Mouse (Mus musculus) heart, embryonic 10.5 days (tissue): Measurements from ENCODE around the gene Spred3. TPM values are rescaled to one million over a fixed set of nuclear protein-coding genes. Genes with fewer than 3 reads are reported as not detected.
A peak's percentile ranks its signal among the peaks of the same experiment; 100 is the strongest.
"Not testable (repeated sequence)": the region's sequence is repeated elsewhere in the genome, so short reads cannot be mapped to it uniquely, and the experiment has no call there.

Experiments
- DNase-seq: peaks from one replicate; pipeline ENCODE4 v3.0.0-alpha.2; 2017; ENCODE audit warnings: low spot score
- H3K27ac ChIP-seq: fragments of 300-500 bp; sonication (generic); 2 replicates; pipeline ENCODE4 v1.5.1; 2016; ENCODE audit warnings: mild to moderate bottlenecking
- H3K27me3 ChIP-seq: fragments of 300-500 bp; sonication (generic); 2 replicates; pipeline ENCODE4 v1.6.1; 2016; ENCODE audit warnings: mild to moderate bottlenecking; ENCODE audit not compliant: poor library complexity, insufficient read depth, severe bottlenecking
- H3K36me3 ChIP-seq: fragments of 300-500 bp; sonication (generic); 2 replicates; pipeline ENCODE4 v1.6.1; 2016; ENCODE audit warnings: mild to moderate bottlenecking, moderate library complexity
- H3K4me1 ChIP-seq: fragments of 300-500 bp; sonication (generic); 2 replicates; pipeline ENCODE4 v1.6.1; 2016; ENCODE audit warnings: mild to moderate bottlenecking
- H3K4me3 ChIP-seq: fragments of 300-500 bp; sonication (generic); 2 replicates; pipeline ENCODE4 v1.5.1; 2016; ENCODE audit warnings: mild to moderate bottlenecking, moderate library complexity
- H3K9me3 ChIP-seq: fragments of 300-500 bp; sonication (generic); 2 replicates; pipeline ENCODE4 v1.6.1; 2016; ENCODE audit warnings: mild to moderate bottlenecking, moderate library complexity
- WGBS: fragments of 180-500 bp; shearing (Covaris S2); methylation state at CpG from one replicate; pipeline ENCODE4 v1.1.7; 2016; 5-methylcytosine and 5-hydroxymethylcytosine counted together
- polyA plus RNA-seq: library from polyadenylated mRNA; unstranded; fragments of >200 nt; fragmentation: Nextera tagmentation; extraction: Ambion mirVana; gene quantifications from 2 replicates; pipeline ENCODE4 v1.2.1, GENCODE M21; 2016

The Spred3 gene
- polyA plus RNA-seq, 1 experiment from 2014 or later = 2.7 TPM

DNA sequence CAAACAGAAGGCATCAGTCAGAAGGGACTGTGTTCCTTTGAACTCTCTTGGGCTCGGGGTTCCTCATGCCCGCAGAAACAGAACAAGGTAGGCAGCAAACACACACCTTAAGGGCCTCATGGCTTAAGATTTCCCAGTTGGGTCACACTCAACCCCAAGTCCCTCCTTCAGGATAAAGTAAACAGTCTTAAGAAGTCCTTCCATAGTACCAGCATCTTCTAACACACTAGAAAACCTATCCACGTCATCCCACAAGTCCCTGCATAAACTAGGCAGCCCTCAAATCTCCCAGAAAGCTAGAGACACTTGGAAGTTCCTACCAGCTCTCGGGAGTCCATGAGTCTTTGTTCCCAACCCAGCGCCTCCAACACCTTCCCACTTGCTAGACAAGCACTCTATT lies 7.9 kb downstream of the Spred3 start:
- Histone ChIP-seq H3K36me3 (peaks cover 4% of the 10 kb centered on the region; the same call in 1 of the 2 replicates), H3K27ac (no peak overlapping the region), H3K27me3 (peaks cover 50% of the 10 kb centered on the region), H3K4me1 (peaks cover 16% of the 10 kb centered on the region), H3K9me3 (no peaks in the 10 kb centered on the region), H3K4me3 (no peak overlapping the region)
- no peak for DNase-seq
- 59% methylated on average over 5 of the region's 5 CpGs for WGBS

DNA sequence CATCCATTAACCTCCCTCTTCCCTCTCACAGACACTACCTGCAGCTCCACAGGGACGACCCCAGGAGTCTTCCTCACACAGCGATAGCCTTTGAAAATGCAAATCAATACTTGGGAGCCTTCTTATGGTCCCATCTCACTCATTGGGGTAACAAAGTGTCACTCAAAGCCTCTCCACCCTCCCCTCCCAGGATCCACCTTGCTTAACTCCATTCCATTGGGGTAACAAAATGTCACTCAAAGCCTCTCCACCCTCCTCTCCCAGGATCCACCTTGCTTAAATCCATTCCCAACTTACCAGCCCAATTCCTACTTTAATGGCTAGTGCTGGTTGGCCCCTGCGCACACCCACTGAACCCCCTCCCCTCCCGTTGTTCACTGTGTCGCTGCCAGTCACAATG lies 11.9 kb downstream of the Spred3 start:
- WGBS = 2% methylated on average over 5 of the region's 5 CpGs

DNA sequence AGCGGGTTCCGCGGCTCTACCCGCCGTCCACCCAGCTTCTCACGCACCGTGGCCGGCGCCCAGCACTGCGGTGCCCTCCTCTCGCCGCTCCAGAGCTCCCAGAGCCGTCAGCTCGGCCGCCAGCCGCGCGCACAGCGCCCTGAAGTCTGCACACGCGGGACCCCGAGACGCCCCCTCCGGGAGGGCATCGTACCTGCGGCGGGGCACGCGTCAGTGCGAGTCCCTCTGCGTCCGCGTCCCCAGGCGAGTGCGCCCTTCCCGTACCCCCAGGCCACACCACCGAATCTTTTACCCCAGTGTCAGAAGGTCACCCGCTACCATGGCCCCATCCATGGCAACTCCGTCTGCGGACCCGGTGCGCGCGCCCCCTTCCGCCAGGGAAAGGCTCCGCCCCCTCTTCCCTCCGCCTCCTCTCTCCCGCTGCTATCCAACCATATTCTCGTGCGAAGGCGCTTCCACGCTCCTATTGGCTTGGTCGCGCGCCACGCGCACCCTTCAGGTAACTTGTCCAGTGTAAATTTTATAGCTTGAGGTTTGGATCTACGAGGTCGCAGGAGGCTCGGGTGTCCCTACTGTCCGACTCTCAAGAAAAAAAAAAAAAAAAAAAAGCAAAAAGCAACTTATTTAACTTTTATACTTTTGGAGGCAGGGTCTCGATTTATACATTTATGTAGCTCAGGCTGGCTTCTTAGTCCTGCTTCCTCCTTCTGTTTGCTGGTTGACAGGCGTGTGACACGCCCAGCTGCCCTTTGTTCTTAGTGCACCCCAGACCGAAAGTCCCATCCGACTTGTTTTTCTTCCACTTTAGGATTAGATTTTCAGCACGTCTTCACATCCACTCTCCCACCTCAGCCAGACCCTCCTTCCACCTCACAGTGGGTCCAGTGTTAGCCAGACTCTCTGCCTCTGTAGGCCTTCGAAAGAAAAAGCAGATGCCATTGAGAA lies 14.1 kb downstream of the Spred3 start, which contains the start of gene Fam98c:
Fam98c (minus strand) TSS at position 397 of the 945 bp plus-strand sequence.
- Histone ChIP-seq H3K27ac (peak within 1 kb of the TSS; percentile 92), H3K4me1 (peaks cover 8% of the 10 kb centered on the region), H3K4me3 (peak within 1 kb of the TSS; percentile 96), H3K36me3 (peaks cover 6% of the 10 kb centered on the region; the same call in 1 of the 2 replicates), H3K9me3 (peaks cover 5% of the 10 kb centered on the region; the same call in 1 of the 2 replicates), H3K27me3 (peaks cover 56% of the 10 kb centered on the region)
- DNase-seq = peak; percentile 93
- WGBS = 3% methylated on average over 68 of the region's 68 CpGs

More for the DNA sequence above, 11.9 kb downstream of the Spred3 start:
- peaks cover 24% of the 10 kb centered on the region for H3K4me1 ChIP-seq
- H3K36me3 ChIP-seq = peaks cover 10% of the 10 kb centered on the region; the same call in 1 of the 2 replicates
- H3K4me3 ChIP-seq = no peak overlapping the region
- no peak for DNase-seq
- peaks cover 5% of the 10 kb centered on the region; the same call in 1 of the 2 replicates for H3K9me3 ChIP-seq
- H3K27me3 ChIP-seq = peaks cover 59% of the 10 kb centered on the region
- no peak overlapping the region for H3K27ac ChIP-seq

DNA sequence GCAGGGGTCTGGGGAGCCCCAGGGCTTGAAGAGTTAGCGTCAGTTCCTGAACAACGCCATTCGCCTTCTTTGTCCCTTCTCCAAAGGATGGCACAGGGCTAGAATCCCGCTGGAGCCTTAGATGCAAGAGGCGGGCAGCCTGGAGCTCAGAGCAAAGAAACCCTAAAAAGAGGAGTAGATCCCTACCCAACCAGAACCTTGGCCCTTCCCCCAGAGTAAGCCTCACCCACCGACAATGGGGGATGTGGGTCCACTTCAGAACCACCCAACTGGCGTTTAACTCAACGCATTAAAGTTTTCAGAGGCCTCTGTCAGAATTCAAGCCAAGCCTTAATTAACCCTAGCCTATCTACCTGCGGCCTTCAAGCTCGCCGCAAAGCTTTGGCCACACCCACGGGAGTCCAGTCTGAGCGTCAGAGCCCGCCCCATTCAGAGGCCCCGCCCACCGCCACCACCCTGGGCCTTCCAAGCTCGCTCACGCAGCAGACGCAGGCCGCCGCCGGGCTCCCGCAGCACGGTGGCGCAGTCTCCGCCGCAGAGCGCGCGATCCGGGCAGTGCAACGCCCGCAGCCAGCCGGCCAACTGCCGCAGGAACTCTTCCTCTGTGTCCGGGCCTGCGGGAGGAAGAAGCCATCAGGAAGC lies 14.9 kb downstream of the Spred3 start:
- peak overlapping the region; percentile 92 for H3K27ac ChIP-seq
- peaks cover 50% of the 10 kb centered on the region for H3K27me3 ChIP-seq
- peaks cover 5% of the 10 kb centered on the region; the same call in 1 of the 2 replicates for H3K9me3 ChIP-seq
- H3K36me3 ChIP-seq = peaks cover 6% of the 10 kb centered on the region; the same call in 1 of the 2 replicates
- peak; percentile 91 for DNase-seq
- 7% methylated on average over 37 of the region's 37 CpGs for WGBS
- H3K4me1 ChIP-seq = peaks cover 8% of the 10 kb centered on the region
- H3K4me3 ChIP-seq = peak overlapping the region; percentile 96

DNA sequence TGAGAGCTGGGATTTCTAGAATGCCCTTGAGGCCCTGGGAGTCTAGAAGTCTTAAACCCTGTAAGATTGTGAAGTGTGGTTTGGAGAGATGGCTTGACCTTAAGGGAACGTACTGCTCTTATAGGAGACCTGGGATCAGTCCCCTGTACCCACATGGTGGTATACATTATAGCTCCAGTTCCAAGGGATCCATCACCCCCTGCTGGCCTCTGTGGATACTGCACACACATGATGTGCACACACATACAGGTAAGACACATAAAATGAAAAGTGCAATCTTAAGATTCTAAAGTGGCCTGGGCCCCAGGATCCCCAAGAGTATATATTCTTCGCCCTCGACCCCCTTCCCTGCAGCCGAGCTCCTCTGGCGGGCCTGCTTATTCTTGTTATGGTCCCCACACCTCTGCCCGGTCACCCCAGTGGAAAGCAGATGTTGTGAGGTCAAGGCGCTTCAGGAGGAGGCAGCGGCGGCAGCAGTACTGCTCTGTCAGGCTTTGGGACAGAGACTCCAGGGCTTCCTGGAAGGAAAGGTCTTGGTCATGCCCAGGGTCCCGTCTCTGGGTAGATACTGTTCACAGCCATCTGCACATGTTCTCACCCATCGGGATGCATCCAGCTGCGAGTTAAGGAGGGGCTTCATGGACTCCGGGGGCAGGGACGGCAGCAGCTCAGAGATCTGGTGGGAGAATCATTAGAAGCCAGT lies 16.0 kb downstream of the Spred3 start:
- Histone ChIP-seq H3K4me3 (no peak overlapping the region), H3K36me3 (peaks cover 6% of the 10 kb centered on the region; the same call in 1 of the 2 replicates), H3K9me3 (peaks cover 5% of the 10 kb centered on the region; the same call in 1 of the 2 replicates), H3K27ac (no peak overlapping the region), H3K4me1 (peaks cover 8% of the 10 kb centered on the region), H3K27me3 (peaks cover 44% of the 10 kb centered on the region)
- WGBS = 92% methylated on average over 14 of the region's 14 CpGs
- DNase-seq = no peak

DNA sequence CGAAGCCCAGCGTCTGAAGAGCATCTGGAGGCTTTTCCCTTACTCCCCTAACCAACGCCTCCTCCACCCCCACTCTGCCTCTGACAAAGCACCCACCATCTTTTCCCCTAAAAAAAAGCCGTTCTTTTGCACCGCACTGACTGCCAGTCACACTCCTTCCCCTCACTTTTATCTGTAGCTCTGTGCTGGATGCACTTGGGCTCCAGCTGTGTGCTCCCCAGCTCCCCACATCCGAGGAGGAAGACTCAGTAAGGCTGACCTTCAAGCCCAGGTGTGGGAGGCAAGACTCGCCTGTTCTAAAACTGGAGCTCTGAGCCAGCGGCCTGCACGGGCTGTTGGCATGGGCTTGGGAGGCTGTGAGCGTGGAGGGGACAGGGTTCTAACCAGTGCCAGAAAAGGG lies 18.7 kb downstream of the Spred3 start:
- H3K27me3 ChIP-seq = peaks cover 24% of the 10 kb centered on the region; the same call in 1 of the 2 replicates
- H3K4me1 ChIP-seq = peaks cover 8% of the 10 kb centered on the region
- no peak for DNase-seq
- peaks cover 5% of the 10 kb centered on the region; the same call in 1 of the 2 replicates for H3K9me3 ChIP-seq
- 63% methylated on average over 10 of the region's 10 CpGs for whole genome bisulfite sequencing
- H3K4me3 ChIP-seq = no peak overlapping the region
- no peak overlapping the region for H3K27ac ChIP-seq
- H3K36me3 ChIP-seq = peaks cover 6% of the 10 kb centered on the region; the same call in 1 of the 2 replicates

DNA sequence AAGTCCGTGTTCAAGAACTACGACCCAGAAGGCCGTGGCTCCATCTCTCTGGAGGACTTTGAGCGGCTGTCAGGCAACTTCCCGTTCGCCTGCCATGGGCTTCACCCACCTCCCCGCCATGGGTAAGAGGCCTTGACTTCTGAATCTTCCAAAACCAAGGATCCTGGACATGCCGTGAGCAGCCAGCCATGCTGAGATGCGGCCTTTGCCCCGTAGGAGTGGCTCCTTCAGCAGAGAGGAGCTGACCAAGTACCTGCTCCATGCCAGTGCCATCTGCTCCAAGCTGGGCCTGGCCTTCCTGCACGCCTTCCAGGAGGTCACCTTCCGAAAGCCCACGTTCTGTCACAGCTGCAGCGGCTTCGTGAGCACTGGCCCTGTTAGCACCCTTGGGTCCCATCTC lies 21.4 kb downstream of the Spred3 start:
- Histone ChIP-seq H3K4me1 (no peaks in the 10 kb centered on the region), H3K27me3 (peaks cover 12% of the 10 kb centered on the region; the same call in 1 of the 2 replicates), H3K4me3 (no peak overlapping the region), H3K9me3 (no peaks in the 10 kb centered on the region), H3K27ac (no peak overlapping the region), H3K36me3 (no peaks in the 10 kb centered on the region)
- 83% methylated on average over 15 of the region's 15 CpGs for WGBS
- no peak for DNase-seq

DNA sequence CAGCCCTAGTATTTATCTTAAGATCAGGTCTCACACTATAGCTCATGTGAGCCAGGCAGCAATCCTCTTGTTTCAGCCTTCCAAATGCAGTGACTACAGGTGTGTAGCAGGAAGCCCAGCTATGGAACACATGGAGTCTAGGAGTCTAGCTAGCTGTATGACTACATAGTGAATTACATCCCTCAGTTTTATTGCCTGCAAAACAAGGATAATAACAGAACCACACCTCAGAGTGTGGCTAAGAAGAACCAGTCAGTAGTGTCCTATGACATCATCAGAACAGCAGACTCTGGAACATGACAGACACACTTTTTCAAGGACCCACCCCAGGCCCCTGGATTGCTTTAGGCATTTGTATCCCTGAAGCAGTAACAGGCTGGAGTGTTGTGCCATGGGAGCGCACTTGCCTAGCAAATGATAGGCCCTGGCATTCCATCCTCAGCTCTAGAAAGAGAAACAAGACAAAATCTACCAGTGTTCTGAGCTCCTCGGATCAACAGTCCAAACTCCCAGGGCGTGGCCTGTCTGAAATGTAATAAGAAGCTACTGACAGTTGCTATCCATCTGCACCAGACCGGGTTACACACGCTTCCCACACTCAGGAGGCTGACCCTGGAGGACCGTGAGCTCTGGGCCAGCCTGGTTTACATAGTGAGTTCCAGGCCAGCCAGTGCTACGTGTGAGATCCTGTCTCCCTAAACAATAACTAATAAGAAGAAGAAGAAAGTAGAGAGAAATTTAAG lies 23.4 kb downstream of the Spred3 start:
- whole genome bisulfite sequencing = 82% methylated on average over 7 of the region's 7 CpGs
- Histone ChIP-seq H3K4me3 (no peak overlapping the region), H3K9me3 (no peaks in the 10 kb centered on the region), H3K36me3 (no peaks in the 10 kb centered on the region), H3K27ac (no peak overlapping the region), H3K27me3 (peaks cover 9% of the 10 kb centered on the region; the same call in 1 of the 2 replicates), H3K4me1 (no peaks in the 10 kb centered on the region)
- no peak for DNase-seq

DNA sequence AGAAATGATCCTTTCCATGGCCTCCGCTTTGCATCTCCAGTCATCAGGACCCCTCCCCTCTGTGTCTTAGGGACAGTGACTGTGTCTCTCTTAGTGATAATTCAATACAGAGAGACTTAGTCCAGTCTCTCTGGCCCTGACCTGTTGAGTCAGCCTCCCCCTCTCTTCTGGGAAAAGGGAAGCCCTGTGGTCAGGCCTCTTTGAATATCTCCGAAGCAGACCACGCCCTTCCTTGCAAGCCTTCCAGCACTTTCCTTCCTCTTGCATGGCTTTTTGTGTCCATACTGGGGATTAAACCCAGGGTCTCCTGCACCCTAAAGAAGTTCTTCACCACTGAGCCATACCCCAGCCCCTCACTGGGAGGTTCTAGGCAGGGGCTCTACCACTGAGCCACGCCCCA lies 26.2 kb downstream of the Spred3 start:
- Histone ChIP-seq H3K4me3 (no peak overlapping the region), H3K36me3 (no peaks in the 10 kb centered on the region), H3K4me1 (no peaks in the 10 kb centered on the region), H3K9me3 (no peaks in the 10 kb centered on the region), H3K27me3 (no peaks in the 10 kb centered on the region; the same call in 1 of the 2 replicates), H3K27ac (no peak overlapping the region)
- DNase-seq = no peak
- WGBS = 87% methylated on average over 4 of the region's 4 CpGs

DNA sequence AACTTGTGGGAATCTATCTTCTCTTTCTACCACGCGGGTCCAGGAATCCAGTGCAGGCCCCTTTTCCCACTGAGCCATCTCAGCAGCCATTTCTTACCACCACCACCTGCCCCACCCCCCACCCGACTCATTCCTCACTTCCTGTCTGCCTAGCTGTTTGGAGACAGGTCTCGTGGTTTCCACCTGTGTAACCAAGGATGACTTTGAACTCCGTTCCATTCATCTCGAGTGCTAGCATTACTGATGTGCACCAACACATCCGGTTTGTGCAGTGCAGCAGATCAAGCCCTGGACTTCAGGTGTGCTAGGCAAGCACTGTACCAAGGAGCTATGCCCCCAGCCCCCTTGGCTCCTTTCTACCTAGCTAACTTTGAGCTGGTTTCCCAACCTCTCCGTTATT lies 28.8 kb downstream of the Spred3 start:
- Histone ChIP-seq H3K27me3 (peaks cover 9% of the 10 kb centered on the region), H3K9me3 (no peaks in the 10 kb centered on the region), H3K4me3 (no peak overlapping the region), H3K36me3 (no peaks in the 10 kb centered on the region), H3K4me1 (no peaks in the 10 kb centered on the region), H3K27ac (no peak overlapping the region)
- no peak for DNase-seq
- WGBS = 80% methylated on average over 8 of the region's 8 CpGs

DNA sequence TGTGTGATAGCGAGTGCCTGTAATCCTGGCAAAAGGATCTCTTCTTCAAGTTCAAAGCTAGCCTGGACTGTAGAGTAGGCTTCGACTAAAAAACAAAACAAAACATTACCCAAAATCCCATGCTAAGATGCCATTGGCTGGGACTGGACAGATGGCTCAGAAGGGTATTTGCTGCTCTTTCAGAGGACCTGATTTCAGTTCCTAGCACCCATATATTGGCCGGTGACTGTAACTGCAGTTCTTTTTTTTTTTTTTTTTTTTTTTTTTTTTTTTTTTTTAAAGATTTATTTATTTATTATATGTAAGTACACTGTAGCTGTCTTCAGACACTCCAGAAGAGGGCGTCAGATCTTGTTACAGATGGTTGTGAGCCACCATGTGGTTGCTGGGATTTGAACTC lies 31.0 kb downstream of the Spred3 start:
- not testable (repeated sequence) for H3K36me3 ChIP-seq, DNase-seq, H3K27ac ChIP-seq, H3K4me3 ChIP-seq, H3K9me3 ChIP-seq
- Histone ChIP-seq H3K27me3 (peaks cover 27% of the 10 kb centered on the region), H3K4me1 (peaks cover 12% of the 10 kb centered on the region; the same call in 1 of the 2 replicates)
- WGBS = 79% methylated on average over 3 of the region's 4 CpGs

DNA sequence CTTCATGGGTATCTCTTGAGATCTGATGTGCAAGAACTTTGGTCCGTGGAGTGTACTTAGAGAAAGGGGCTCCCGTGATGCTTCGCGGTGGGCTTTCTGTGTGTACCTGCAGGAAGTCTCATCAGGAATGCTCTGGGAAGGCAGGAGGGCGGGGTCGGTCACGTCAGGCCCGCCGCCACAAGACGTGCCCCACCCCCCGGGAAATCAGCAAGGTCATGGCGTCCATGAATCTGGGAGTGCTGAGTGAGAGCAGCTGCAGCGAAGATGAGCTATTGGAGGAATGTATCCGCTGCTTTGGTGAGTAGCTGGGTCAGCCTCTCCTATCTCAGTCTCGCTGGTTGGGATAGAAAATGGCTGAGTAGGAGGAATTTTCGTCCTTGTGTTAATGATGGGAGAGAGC lies 32.8 kb downstream of the Spred3 start:
- Histone ChIP-seq H3K9me3 (no peaks in the 10 kb centered on the region), H3K4me1 (peaks cover 13% of the 10 kb centered on the region; the same call in 1 of the 2 replicates), H3K27ac (no peak overlapping the region), H3K27me3 (peaks cover 27% of the 10 kb centered on the region), H3K36me3 (no peaks in the 10 kb centered on the region), H3K4me3 (no peak overlapping the region)
- no peak for DNase-seq
- 27% methylated on average over 16 of the region's 16 CpGs for WGBS
